Mouse (Mus musculus) thymus, postnatal 4 days (tissue): ENCODE data around the gene Fam83e.
A peak's percentile ranks its signal among the peaks of the same experiment; 100 is the strongest.

Source experiments
- DNase-seq: peaks from one replicate; pipeline ENCODE4 v3.0.0; 2021

Fam83e gene

DNA sequence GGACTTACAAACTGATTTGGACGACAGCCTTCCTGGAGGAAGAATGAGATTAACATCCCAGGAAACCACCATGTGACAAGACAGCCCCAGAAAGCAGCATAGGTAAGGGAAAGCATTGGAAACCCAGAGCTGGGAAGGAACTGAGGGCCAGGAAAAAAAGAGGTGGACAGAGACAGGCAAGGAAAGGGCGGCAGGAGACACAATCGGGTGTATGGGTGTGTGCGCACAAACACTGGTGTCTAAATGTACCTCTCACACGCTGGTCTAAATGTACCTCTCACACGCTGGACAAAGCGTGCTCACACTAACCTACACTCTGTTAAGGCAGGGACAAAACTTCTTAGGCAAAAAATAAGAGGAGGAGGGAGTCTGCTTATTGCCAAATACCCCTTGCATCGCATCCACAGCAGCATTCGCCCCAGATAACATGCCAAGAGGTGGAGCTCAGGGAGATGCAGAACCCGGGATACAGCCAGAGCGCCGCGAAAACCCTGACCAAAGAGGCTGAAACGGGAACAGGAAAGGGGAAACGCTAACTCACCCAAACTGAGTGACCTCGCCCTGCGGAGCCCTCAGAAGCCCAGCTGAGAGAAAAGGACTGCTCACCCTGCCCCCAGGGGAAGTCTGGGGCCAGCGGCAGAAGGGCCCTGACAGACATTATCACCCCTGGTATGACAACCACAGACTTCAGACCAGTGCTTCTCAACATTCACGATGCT lies 5.1 kb upstream of the Fam83e start:
- DNase-seq, result peak; percentile 28

- DNase-seq, result peak; percentile 13
Observed at GRCm38 (mm10) chr7:45716460-45716857, 4.6 kb upstream of the Fam83e start.

- peak; percentile 14 for DNase-seq
Observed at GRCm38 (mm10) chr7:45716952-45717917, 3.8 kb upstream of the Fam83e start.

GRCm38 (mm10) chr7:45717918-45718297 lies 3.1 kb upstream of the Fam83e start, which contains the start of gene Sphk2:
Gene Sphk2 (minus strand): TSS chr7:45718002.
- DNase-seq, result peak; percentile 99

DNA sequence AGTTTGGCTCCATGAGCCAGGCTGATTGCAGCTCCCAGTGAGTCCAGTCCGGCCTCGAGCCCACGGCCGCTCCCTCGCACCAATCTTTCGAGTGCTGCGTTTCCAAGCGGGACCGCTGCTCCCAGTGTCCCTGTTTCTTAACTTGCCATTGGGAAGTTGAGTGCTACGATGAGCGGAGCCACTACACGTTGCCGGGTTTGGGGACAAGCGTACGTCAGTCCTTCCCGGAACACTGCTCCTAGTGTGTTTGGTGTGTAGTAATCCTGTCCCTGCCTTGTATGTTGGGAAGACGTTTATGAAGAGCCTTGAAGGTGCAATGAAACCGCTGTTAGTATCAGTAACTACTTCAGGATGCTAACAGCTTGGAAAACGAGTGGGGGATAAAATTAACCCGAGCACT lies 2.7 kb upstream of the Fam83e start:
- DNase-seq, result no peak

DNA sequence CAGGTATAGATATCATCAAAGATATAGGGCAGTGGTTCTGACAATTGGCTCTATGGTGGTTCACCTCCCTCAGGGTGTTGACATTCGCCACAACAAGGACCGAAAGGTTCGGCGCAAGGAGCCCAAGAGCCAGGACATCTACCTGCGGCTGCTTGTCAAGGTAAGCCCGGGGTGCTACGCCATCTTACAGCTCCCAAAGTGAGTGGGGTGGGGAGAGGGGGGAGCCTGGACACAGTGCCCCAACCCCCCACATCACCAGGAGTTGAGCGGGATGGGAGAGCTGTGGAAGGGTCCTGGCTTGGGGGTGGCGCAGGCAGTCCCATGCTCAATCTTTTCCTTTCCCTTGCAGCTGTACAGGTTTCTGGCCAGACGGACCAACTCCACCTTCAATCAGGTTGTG lies 1.8 kb upstream of the Fam83e start:
- DNase-seq, result peak; percentile 18

GRCm38 (mm10) chr7:45719738-45720412 lies 1.1 kb upstream of the Fam83e start:
- peak; percentile 7 for DNase-seq

GRCm38 (mm10) chr7:45721234-45721571 lies 191 bp downstream of the Fam83e start:
- DNase-seq, result no peak

DNA sequence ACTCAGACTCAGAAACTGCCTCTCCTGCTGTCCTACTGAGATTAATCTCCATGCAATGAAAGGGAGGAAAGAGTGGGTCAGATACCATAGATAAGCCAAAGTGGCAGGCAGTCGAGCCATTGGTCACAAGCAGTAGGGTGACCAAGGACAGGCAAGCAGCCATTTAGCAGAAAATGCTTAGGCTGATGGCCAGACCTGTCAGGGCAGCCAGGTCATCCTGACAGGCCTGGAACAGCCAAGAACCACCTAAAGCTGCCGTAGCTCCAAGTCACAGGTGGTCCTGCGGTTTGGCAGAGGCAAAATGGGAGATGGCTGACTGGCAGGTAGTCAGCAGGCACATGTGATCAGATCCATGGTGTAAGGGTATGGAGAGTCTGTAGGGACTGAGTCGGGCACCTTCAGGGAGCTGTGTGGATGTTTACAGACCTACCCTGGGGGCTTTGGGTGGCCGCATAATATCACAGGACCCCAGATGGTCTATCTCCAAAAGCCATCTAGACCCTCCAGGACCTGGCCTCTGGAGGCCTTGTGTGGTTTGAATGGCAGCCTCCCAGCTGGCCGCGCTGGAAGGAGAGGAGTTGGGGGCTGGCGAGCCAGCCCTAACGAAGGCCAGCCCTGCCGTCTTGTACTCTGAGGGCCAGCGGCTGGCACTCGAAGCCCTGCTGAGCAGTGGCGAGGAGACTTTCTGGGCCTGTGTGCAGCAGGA lies 783 bp downstream of the Fam83e start:
- DNase-seq, result peak; percentile 12

DNA sequence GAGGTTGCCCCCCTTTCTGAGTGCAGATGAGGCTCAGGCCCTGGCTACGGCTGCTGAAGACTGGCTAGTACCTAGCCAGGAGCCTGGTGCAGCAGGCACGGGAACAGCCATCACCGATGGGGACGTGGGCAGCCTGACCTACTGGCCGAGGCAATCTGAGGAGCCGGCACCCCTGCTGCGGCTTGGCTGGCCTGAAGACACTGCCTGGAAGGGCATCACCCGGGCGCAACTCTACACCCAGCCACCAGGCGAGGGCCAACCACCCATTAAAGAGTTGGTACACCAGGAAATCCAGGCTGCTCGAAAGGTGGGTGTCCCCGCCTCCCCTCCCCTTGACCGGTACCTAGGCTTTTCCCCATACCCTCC lies 1.3 kb downstream of the Fam83e start:
- DNase-seq, result peak; percentile 28

DNA sequence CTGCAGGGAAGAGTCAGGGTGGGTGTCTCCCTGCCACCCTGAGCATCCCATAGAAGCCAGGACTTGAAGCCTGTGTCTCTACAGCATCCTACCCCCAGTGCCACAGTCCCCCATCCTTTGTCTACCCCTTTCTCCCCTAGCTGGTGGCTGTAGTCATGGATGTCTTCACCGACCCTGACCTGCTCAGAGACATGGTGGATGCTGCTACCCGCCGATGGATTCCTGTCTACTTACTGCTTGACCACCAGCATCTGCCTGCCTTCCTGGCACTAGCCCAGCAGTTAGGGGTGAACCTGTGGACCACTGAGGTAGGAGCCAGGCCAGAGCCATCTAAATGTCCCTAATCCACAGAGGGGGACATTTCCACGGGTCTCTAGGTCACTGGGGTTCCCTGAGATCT lies 2.3 kb downstream of the Fam83e start:
- DNase-seq, result no peak

GRCm38 (mm10) chr7:45723781-45724180 lies 2.8 kb downstream of the Fam83e start:
- DNase-seq, result no peak

DNA sequence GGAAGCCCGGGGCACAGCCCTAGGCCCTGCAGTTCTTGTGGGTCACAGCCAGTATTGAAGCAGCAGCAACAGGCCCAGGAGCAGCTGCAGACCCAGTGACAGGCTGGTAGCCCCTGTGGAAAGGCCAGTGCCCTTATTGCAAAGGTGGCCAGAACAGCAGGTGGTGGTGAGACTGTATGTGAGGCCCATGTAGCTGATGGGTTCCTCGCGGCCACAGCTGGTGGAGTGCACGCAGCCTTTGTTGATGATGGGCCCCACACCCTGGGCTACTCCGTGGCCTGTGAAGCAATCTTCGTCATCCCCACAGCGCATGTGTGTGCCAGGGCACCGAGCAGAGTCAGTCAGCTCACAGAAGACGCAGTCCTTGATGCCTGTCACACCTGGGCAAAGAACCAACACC lies 4.1 kb downstream of the Fam83e start:
- DNase-seq, result no peak

GRCm38 (mm10) chr7:45725713-45726112 lies 4.7 kb downstream of the Fam83e start, which contains the start of gene Spaca4:
Gene Spaca4 (minus strand): TSS chr7:45725813.
- no peak for DNase-seq

- DNase-seq, result no peak
Observed at GRCm38 (mm10) chr7:45726419-45726818, 5.4 kb downstream of the Fam83e start.

DNA sequence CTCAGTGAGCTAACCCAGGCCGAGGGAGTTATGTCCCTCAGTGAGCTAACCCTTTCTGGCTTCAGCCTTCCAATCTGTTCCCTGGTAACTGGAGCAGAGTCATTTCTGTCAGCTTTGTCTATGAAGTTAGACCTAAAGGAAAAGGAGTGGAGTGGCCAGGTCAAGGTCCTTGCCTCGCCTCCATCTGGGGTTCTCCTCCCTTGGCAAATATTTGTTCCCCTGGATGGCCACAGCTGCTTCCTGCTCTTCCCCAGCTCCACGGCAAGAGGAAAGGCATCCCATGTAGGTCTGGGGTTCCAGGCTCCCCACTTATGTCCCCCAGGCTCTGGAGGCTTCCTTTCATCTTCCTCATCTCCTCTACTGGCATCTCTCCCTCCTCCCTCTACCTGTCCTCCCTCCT lies 6.6 kb downstream of the Fam83e start:
- no peak for DNase-seq

DNA sequence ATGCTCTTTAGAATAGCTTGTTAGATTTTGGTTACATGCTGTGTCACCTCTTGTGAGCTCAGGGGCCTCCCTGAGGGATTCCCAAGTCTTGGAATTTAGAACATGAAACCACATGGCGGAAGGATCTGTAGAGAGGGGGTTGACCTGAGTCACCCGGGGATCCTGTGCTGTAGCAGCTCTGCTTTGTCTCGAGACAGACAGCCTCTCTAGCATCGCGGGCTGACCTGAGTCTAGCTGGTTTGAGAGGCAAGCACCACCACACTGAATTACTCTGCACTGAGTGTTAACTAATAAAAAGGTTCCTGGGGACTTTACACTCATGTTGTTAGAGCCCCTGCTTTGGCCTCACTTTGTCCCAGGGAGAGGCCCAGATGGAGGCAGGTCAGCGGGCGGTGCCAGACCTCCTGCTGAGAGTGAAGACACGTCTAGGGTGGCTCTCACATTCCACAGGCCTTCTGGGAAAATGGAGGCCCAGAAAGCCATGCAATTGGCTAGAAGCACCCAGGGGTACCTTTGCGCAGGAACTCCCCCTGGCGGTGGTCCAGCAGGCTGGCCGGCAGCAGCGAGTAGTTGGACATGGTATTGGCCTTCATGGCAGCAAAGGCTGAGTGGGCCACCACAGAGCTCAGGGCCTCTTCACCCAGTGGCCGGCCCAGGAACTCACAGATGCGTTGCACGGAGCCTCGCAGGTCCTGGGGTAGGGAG lies 9.9 kb downstream of the Fam83e start:
- DNase-seq, result peak; percentile 84

GRCm38 (mm10) chr7:45733477-45733876 lies 12.5 kb downstream of the Fam83e start:
- DNase-seq, result peak; percentile 79

DNA sequence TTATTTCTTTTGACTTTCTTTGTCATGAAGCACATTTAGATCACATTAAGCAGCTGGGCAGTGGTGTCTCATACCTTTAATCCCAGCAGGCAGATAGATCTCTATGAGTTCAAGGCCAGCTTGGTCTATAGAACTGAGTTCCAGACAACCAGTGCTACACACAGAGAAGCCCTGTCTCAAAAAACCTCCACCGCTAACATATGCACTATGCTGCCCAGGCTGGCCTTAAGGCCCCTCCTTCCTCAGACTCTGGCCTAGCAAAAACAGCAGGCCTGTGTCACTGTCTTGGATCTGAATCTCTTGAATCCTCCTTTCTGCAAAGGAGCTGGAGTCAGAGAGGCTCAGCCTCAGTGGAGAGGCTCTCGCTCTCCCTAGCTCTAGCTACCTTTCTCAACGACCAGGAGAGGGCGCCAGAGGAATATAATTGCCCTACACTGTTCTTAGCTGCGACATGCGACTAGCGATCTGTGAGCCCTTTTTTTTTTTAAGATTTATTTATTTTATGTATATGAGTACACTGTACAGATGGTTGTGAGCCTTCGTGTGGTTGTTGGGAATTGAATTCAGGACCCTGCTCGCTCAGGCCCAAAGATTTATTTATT lies 18.3 kb downstream of the Fam83e start:
- peak; percentile 91 for DNase-seq

DNA sequence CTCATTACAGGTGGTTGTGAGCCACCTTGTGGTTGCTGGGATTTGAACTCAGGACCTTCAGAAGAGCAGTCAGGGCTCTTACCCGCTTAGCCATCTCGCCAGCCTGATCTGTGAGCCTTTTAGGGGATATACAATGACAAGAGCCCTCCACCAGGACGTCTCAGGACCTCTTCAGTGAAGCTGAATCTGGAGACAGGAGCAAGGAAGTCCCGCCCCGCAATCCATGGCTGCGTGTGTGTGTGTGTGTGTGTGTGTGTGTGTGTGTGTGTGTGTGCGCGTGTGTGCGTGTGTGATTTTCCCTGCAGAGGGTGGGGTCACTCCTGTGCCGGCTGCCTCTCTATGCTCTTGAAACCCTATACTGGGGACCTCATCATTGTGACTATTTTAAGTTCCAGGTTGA lies 18.8 kb downstream of the Fam83e start:
- no peak for DNase-seq

DNA sequence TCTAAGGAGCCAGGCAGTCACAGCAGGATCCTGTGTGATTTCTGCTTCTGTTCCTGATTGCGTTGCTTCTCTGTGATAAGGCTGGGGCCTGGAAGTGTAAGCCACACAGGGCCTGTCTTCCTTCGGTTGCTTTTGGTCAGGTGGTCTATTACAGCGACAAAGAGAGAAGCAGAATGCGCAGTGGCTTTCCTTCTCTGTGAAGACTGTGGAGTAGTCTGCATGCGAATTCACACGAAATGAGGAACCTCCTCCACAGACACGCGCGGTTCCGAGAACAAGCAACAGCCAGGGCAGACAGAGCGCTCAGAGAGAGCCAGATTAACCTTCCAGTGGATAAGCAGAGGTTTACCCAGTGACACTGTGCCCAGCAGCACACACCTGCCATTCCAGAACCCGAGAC lies 20.3 kb downstream of the Fam83e start:
- no peak for DNase-seq

GRCm38 (mm10) chr7:45741777-45742176 lies 20.8 kb downstream of the Fam83e start:
- DNase-seq, result peak; percentile 57
